Mouse (Mus musculus) erythroblast, embryonic 14.5 days (primary cell): ENCODE data around the gene Uap1l1. TPM values are rescaled to one million over a fixed set of nuclear protein-coding genes. Genes with fewer than 3 reads are reported as not detected.
A peak's percentile ranks its signal among the peaks of the same experiment; 100 is the strongest.

Experiments used
- H3K27me3 ChIP-seq: 2 replicates; pipeline ENCODE4 v1.6.1; 2012; ENCODE audit warnings: inconsistent platforms; ENCODE audit not compliant: control insufficient read depth
- H3K36me3 ChIP-seq: 2 replicates; pipeline ENCODE4 v1.6.1; 2012; ENCODE audit warnings: mild to moderate bottlenecking, inconsistent platforms; ENCODE audit not compliant: control insufficient read depth
- H3K4me1 ChIP-seq: 2 replicates; pipeline ENCODE4 v1.6.1; 2012; ENCODE audit warnings: inconsistent platforms; ENCODE audit not compliant: control insufficient read depth
- H3K4me3 ChIP-seq: replicated peaks from 2 replicates; pipeline ENCODE3; 2012; ENCODE audit warnings: moderate library complexity, mild to moderate bottlenecking, inconsistent platforms
- H3K9me3 ChIP-seq: 2 replicates; pipeline ENCODE4 v1.6.1; 2012; ENCODE audit warnings: low read length, inconsistent platforms, mixed read lengths; ENCODE audit not compliant: control insufficient read depth
- GATA1 ChIP-seq: IDR thresholded peaks from 2 replicates; pipeline ENCODE4 v1.6.1; 2012; ENCODE audit warnings: low read length, inconsistent platforms, mixed read lengths
- TAL1 ChIP-seq: IDR thresholded peaks from 3 replicates; pipeline ENCODE4 v1.6.1; 2012; ENCODE audit warnings: low read length, inconsistent platforms, mixed read lengths
- polyA plus RNA-seq: library from polyadenylated mRNA; stranded (reverse); fragments of >175 nt; gene quantifications from 2 replicates; pipeline ENCODE4 v1.2.3, GENCODE M21; 2012

Gene Uap1l1
- polyA plus RNA-seq, 1 experiment: 0.17 TPM

GRCm38 (mm10) chr2:25355419-25356066, 9.9 kb downstream of the Uap1l1 start:
- Histone ChIP-seq H3K27me3 (no peaks in the 10 kb centered on the region), H3K4me3 (peak overlapping the region; percentile 77), H3K4me1 (peaks cover 27% of the 10 kb centered on the region), H3K9me3 (no peaks in the 10 kb centered on the region), H3K36me3 (peaks cover 43% of the 10 kb centered on the region)
- no peak for TF ChIP-seq TAL1
- TF ChIP-seq GATA1: no peak

GRCm38 (mm10) chr2:25354211-25354610, 11.3 kb downstream of the Uap1l1 start:
- H3K4me1 ChIP-seq: peaks cover 27% of the 10 kb centered on the region
- H3K9me3 ChIP-seq: no peaks in the 10 kb centered on the region
- TF ChIP-seq TAL1: no peak
- TF ChIP-seq GATA1: no peak
- peaks cover 57% of the 10 kb centered on the region for H3K36me3 ChIP-seq
- H3K4me3 ChIP-seq: no peak overlapping the region
- no peaks in the 10 kb centered on the region for H3K27me3 ChIP-seq

- Histone ChIP-seq H3K4me1 (peaks cover 13% of the 10 kb centered on the region), H3K27me3 (no peaks in the 10 kb centered on the region), H3K4me3 (no peak overlapping the region), H3K9me3 (no peaks in the 10 kb centered on the region), H3K36me3 (peaks cover 89% of the 10 kb centered on the region)
- TF ChIP-seq TAL1 (no peak), GATA1 (no peak)
Measured at GRCm38 (mm10) chr2:25350701-25351100, 14.8 kb downstream of the Uap1l1 start.

- no peaks in the 10 kb centered on the region for H3K9me3 ChIP-seq
- no peak for TF ChIP-seq TAL1
- TF ChIP-seq GATA1: no peak
- no peaks in the 10 kb centered on the region for H3K27me3 ChIP-seq
- H3K36me3 ChIP-seq: peaks cover 98% of the 10 kb centered on the region
- no peak overlapping the region for H3K4me3 ChIP-seq
- H3K4me1 ChIP-seq: peaks cover 2% of the 10 kb centered on the region
Measured at GRCm38 (mm10) chr2:25349499-25349898, 16.0 kb downstream of the Uap1l1 start.

GRCm38 (mm10) chr2:25348162-25348561, 17.3 kb downstream of the Uap1l1 start:
- Histone ChIP-seq H3K27me3 (no peaks in the 10 kb centered on the region), H3K4me3 (no peak overlapping the region), H3K36me3 (peaks cover 98% of the 10 kb centered on the region), H3K9me3 (no peaks in the 10 kb centered on the region), H3K4me1 (no peaks in the 10 kb centered on the region)
- TF ChIP-seq GATA1 (no peak), TAL1 (no peak)

GRCm38 (mm10) chr2:25338303-25338702, 27.2 kb downstream of the Uap1l1 start:
- Histone ChIP-seq H3K4me3 (no peak overlapping the region), H3K4me1 (peaks cover 24% of the 10 kb centered on the region), H3K36me3 (peaks cover 90% of the 10 kb centered on the region), H3K9me3 (no peaks in the 10 kb centered on the region), H3K27me3 (no peaks in the 10 kb centered on the region)
- TF ChIP-seq TAL1 (no peak), GATA1 (no peak)

- no peak for TF ChIP-seq GATA1
- TF ChIP-seq TAL1: no peak
- Histone ChIP-seq H3K9me3 (no peaks in the 10 kb centered on the region), H3K36me3 (peaks cover 52% of the 10 kb centered on the region), H3K4me3 (peak overlapping the region; percentile 85), H3K27me3 (no peaks in the 10 kb centered on the region), H3K4me1 (peaks cover 40% of the 10 kb centered on the region)
Measured at GRCm38 (mm10) chr2:25333569-25333968, 31.9 kb downstream of the Uap1l1 start.

- H3K4me1 ChIP-seq: peaks cover 40% of the 10 kb centered on the region
- peaks cover 42% of the 10 kb centered on the region for H3K36me3 ChIP-seq
- no peaks in the 10 kb centered on the region for H3K9me3 ChIP-seq
- H3K27me3 ChIP-seq: 0 out of 2 replicates have a peak, but pooled peaks cover 2% of the 10 kb centered on the region
- peak; percentile 77 for TF ChIP-seq GATA1
- TF ChIP-seq TAL1: no peak
- H3K4me3 ChIP-seq: peak within 1 kb of the TSS; percentile 85
Measured at GRCm38 (mm10) chr2:25332286-25333160, 33.0 kb downstream of the Uap1l1 start, which contains the start of gene Man1b1. TSS of gene Man1b1 (plus strand) at chr2:25332338.

- TF ChIP-seq GATA1: no peak
- no peak for TF ChIP-seq TAL1
Measured at GRCm38 (mm10) chr2:25331470-25331869, 34.0 kb downstream of the Uap1l1 start.

More at GRCm38 (mm10) chr2:25331470-25331869, 34.0 kb downstream of the Uap1l1 start:
- H3K9me3 ChIP-seq: no peaks in the 10 kb centered on the region
- peaks cover 39% of the 10 kb centered on the region for H3K4me1 ChIP-seq
- peaks cover 32% of the 10 kb centered on the region for H3K36me3 ChIP-seq
- H3K4me3 ChIP-seq: peak overlapping the region; percentile 85
- H3K27me3 ChIP-seq: peaks cover 7% of the 10 kb centered on the region
